Mouse (Mus musculus): ENCODE measurements around the gene Pygo1. TPM values are rescaled to one million over a fixed set of nuclear protein-coding genes. Genes with fewer than 3 reads are reported as not detected.

Gene Pygo1
- total RNA-seq, 1 experiment from 2014 or later: 5.1 TPM

GRCm38 (mm10) chr9:72992576-72992975, 67.1 kb downstream of the Pygo1 start:
- peak; percentile 20 for DNase-seq

GRCm38 (mm10) chr9:72996167-72996566, 70.7 kb downstream of the Pygo1 start:
- DNase-seq: no peak

DNA sequence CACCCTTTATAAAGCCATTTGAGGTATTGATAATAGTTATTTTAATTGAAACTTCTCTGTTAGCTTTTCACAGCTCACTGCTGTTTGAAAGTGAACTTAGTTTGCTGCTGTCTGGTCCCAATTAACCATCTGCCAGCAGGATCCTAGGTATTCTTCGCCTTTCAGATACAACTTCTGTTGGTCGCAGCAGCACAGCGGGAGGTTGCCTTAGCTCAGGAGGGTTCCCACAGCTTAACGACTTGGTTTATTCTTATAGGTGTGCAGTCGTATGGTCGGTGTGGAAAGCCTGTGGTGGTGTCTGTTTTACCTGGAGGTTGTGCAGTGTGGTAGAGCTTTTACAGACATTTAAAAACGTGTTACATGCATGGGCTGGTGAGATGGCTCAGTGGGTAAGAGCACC, 71.4 kb downstream of the Pygo1 start:
- no peak for DNase-seq

- DNase-seq: no peak
Observed at GRCm38 (mm10) chr9:73000487-73000886, 75.0 kb downstream of the Pygo1 start.

DNA sequence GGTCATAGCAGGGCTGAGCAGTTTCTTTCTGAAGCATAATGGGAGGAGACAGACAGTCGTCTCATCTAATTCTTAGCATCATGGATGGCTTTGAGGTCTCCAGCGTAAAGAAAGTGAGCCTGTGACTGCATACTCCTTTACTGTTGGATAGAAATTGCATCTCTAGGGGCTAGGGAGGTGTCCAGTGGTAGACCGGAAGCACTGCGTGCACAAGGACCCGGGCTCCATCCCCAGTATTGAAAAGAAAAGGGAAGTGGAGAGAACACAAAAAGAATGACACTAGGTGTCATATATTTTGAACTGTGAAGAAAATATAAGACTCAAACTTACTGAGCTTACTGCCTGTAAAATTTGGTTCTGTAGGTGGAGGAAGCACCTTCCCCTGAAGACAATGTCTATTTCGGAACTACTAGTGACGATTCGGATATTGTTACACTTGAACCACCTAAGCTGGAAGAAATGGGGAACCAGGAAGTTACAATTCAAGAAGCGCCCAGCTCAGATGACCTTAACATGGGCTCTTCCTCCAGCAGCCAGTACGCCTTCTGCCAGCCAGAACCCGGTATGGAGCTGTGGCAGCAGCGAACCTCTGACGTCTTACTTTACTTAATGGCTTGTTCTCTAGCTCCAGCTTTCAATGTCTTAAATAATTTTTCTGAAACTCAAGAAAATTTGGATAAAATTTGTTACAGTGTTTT, 76.0 kb downstream of the Pygo1 start:
- no peak for DNase-seq

Other genes starting within 250 kb of the Pygo1 start
- gene Prtg, start 118.8 kb upstream of the Pygo1 start, total RNA-seq (2021): 0.43 and 0.58 TPM in 2 replicates
- gene Dyx1c1, start 33.1 kb downstream of the Pygo1 start, total RNA-seq (2021): 1.6 and 1.8 TPM in 2 replicates
- gene Gm44503, start 33.2 kb downstream of the Pygo1 start, total RNA-seq (2021): not detected in 2 replicates
- 23.8 TPM in 2 replicates for gene Ccpg1os, start 59.7 kb downstream of the Pygo1 start, total RNA-seq (2021)
- gene Ccpg1, start 59.8 kb downstream of the Pygo1 start, total RNA-seq (2021): 145 and 166 TPM in 2 replicates
- gene Pigb, start 114.7 kb downstream of the Pygo1 start, total RNA-seq (2021): 11.9 and 20.4 TPM in 2 replicates
- gene Rab27a, start 119.2 kb downstream of the Pygo1 start, total RNA-seq (2021): 28.5 and 47.1 TPM in 2 replicates
- 1.00 and 2.0 TPM in 2 replicates for gene Khdc3, start 176.2 kb downstream of the Pygo1 start, total RNA-seq (2021)
- gene Gm20509, start 176.8 kb downstream of the Pygo1 start, total RNA-seq (2021): 0.49 TPM in 1 of 2 replicates, not detected in the other
- 60.6 and 64.2 TPM in 2 replicates for gene Rsl24d1, start 187.8 kb downstream of the Pygo1 start, total RNA-seq (2021)